Mouse (Mus musculus) brain, embryonic 14.5 days (tissue): ENCODE measurements around the gene Stox2. TPM values are rescaled to one million over a fixed set of nuclear protein-coding genes. Genes with fewer than 3 reads are reported as not detected.

Experiments
- DNase-seq: peaks from one replicate; pipeline ENCODE4 v3.0.0-alpha.2; 2011; ENCODE audit warnings: low read depth
- CTCF ChIP-seq: fragments of 200-500 bp; IDR thresholded peaks from 2 replicates; pipeline ENCODE4 v1.5.1; 2012; ENCODE audit warnings: inconsistent platforms, mild to moderate bottlenecking, moderate library complexity, borderline replicate concordance; ENCODE audit not compliant: insufficient read depth, insufficient read length; ENCODE audit errors: extremely low read depth
- POLR2A ChIP-seq: fragments of 200-500 bp; IDR thresholded peaks from 2 replicates; pipeline ENCODE4 v1.6.1; 2012; ENCODE audit warnings: mild to moderate bottlenecking, inconsistent platforms, borderline replicate concordance; ENCODE audit not compliant: poor library complexity, insufficient read depth, insufficient read length, severe bottlenecking; ENCODE audit errors: extremely low read depth
- polyA plus RNA-seq: library from polyadenylated mRNA; depleted of rRNA; stranded (reverse); fragments of >200 nt; gene quantifications from 2 replicates; pipeline ENCODE4 v1.2.3, GENCODE M21; 2012

The Stox2 gene
- polyA plus RNA-seq, 1 experiment = 44.9 TPM

DNA sequence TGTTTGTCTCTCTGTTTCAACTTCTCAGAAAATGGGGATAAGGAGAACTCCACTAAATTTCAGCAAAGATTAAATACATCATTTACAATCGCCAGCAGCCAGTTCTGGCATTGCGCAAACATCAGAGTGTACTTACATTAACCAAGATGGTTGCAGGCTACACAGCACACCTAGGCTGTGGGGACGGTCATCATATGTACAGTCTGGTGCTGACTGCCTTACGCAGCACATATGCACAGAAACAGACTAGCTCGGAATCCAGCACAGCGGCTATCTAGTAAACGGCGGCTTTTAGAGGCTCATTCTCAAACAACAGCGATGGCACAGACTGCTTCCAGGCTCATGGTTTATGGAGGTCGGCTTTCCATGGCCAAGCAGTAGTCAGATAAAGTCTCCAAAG, 54.3 kb downstream of the Stox2 start:
- TF ChIP-seq POLR2A (no peak), CTCF (no peak)

DNA sequence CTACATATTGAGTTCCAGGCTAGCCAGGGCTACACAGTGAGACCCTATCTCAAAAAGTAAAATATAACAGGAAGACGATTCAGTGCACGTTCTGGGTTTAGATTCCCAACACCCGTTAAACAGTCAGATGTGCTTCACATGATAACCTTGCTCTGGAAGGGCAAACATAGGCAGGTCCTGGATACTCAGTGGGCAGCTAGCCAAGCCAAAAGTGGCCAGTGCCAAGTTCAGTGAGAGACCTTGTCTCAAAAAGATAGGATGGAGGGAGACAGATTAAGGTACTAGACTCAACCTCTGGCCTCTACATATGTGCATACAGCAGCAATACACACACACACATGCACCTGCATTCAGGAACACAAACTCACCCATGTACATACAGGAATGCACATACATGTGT, 56.7 kb downstream of the Stox2 start:
- no peak for TF ChIP-seq POLR2A
- TF ChIP-seq CTCF = no peak
- DNase-seq = no peak

More for the DNA sequence above, 54.3 kb downstream of the Stox2 start:
- DNase-seq = no peak

GRCm38 (mm10) chr8:47388171-47388570, 58.0 kb downstream of the Stox2 start:
- DNase-seq = no peak
- TF ChIP-seq POLR2A = no peak

GRCm38 (mm10) chr8:47385810-47386209, 60.4 kb downstream of the Stox2 start:
- no peak for DNase-seq
- TF ChIP-seq CTCF = peak; percentile 44; the same call in 1 of the 2 replicates
- TF ChIP-seq POLR2A = no peak

DNA sequence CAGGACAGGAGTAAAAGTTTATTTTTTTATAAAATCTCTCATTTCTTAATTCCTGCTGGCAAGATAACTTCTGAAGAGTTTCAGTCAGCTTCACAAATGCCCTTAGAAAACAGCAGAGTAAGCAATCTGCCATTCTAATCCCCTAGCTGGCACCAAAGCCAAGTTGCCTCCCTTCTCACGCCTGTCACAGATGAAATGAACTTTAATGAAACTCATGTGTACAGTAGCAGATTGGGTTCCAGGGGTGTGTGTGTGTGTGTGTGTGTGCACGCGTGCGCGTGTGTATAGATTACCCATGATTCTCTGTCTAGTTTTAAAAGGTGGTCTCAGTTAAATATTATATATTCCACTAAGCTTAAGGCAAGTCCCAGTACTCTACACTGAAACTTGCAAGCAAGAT, 62.0 kb downstream of the Stox2 start:
- DNase-seq = peak; percentile 75
- TF ChIP-seq CTCF (no peak), POLR2A (no peak)

DNA sequence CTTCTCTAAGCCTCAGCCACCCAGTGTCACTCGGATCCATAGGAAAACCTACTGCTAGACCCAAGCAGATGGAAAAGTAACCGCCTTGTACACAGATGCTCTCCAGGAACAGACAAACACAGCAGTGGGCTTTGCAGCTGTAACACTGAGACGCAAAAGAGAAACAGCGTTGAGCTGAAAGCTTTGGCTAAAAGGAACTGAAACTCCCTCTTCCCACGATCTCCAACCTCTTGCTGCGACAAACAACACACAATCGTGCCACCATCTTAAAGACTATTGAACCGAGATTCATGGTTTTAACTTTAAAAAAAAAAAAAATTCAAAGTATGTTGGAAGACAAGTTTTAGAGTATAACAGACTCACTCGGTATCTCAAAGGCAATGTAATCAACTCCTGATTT, 62.5 kb downstream of the Stox2 start:
- DNase-seq = no peak
- no peak for TF ChIP-seq CTCF
- no peak for TF ChIP-seq POLR2A

GRCm38 (mm10) chr8:47381216-47381615, 64.9 kb downstream of the Stox2 start:
- no peak for TF ChIP-seq POLR2A
- no peak for TF ChIP-seq CTCF
- peak; percentile 93 for DNase-seq

- DNase-seq = no peak
- TF ChIP-seq CTCF (no peak), POLR2A (no peak)
Measured at GRCm38 (mm10) chr8:47380725-47381124, 65.4 kb downstream of the Stox2 start.

GRCm38 (mm10) chr8:47380075-47380474, 66.1 kb downstream of the Stox2 start:
- TF ChIP-seq POLR2A (no peak), CTCF (no peak)
- DNase-seq = no peak

- TF ChIP-seq POLR2A (no peak), CTCF (no peak)
Measured at GRCm38 (mm10) chr8:47376651-47377050, 69.5 kb downstream of the Stox2 start.

DNA sequence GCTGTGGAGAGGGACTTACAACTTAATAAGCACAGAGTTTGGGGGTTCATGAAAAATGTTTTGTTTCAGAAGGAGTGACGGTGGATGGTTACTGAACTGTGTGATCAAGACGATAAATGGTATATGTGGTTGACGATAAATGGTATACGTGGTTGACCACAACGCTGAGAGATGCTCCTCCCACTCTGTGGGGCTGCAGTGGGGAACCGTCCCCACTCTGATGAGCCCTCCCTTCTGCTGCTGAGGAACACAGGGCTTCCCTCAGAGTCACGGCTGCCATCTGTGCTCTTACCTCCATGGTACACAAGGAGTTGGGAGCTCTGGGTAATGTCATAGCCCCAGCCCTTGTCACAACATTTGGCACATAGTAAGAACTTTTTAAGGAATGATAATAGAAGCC, 72.4 kb downstream of the Stox2 start:
- no peak for DNase-seq
- TF ChIP-seq CTCF (no peak), POLR2A (no peak)

More at GRCm38 (mm10) chr8:47376651-47377050, 69.5 kb downstream of the Stox2 start:
- DNase-seq = no peak

GRCm38 (mm10) chr8:47371539-47371938, 74.6 kb downstream of the Stox2 start:
- TF ChIP-seq POLR2A (no peak), CTCF (peak; percentile 74)

DNA sequence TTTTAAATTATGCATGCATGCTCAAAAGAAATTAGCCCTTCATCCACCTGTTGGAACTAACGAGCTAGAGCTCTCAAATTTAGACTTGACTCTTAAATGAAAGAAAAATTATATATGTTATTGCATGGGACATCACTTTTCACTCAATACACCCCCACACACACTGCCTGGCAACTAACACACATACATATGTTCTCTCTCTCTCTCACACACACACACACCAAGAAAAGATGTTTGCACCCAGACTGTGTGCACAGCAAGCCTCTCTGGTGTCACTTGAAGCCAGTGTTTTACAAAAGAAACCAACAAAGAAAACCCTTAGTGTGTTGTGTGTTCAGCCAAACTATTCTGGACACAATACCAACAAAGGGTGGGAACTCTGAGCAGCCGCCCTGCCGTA, 75.1 kb downstream of the Stox2 start:
- no peak for DNase-seq
- no peak for TF ChIP-seq CTCF
- TF ChIP-seq POLR2A = no peak

More at GRCm38 (mm10) chr8:47371539-47371938, 74.6 kb downstream of the Stox2 start:
- DNase-seq = peak; percentile 81

- peak; percentile 95 for DNase-seq
- TF ChIP-seq POLR2A = no peak
- TF ChIP-seq CTCF = peak; percentile 96
Measured at GRCm38 (mm10) chr8:47370421-47371080, 75.6 kb downstream of the Stox2 start.
